Mouse (Mus musculus) hindbrain, postnatal 0 days (tissue): ENCODE measurements around the gene Ap3b1. TPM values are rescaled to one million over a fixed set of nuclear protein-coding genes. Genes with fewer than 3 reads are reported as not detected.

Experiments used
- ATAC-seq: fragments of 200-750 bp; cut with Nextera tagmentation; 2 replicates; pipeline ENCODE4 v1.8.0; 2017; ENCODE audit warnings: mild to moderate bottlenecking, moderate TSS enrichment, moderate library complexity
- DNase-seq: peaks from one replicate; pipeline ENCODE4 v3.0.0-alpha.2; 2015; ENCODE audit warnings: low spot score
- H3K27ac ChIP-seq: fragments of 300-500 bp; sonication (generic); 2 replicates; pipeline ENCODE4 v1.5.1; 2014; ENCODE audit warnings: mild to moderate bottlenecking
- H3K27me3 ChIP-seq: fragments of 300-500 bp; sonication (generic); 2 replicates; pipeline ENCODE4 v1.6.1; 2014; ENCODE audit warnings: low read length, mixed read lengths; ENCODE audit not compliant: insufficient read depth
- H3K36me3 ChIP-seq: fragments of 300-500 bp; sonication (generic); 2 replicates; pipeline ENCODE4 v1.6.1; 2014; ENCODE audit warnings: low read length, mixed read lengths; ENCODE audit not compliant: insufficient read depth
- H3K4me1 ChIP-seq: fragments of 300-500 bp; sonication (generic); 2 replicates; pipeline ENCODE4 v1.6.1; 2014; ENCODE audit warnings: antibody characterized with exemption, low read length, mixed read lengths; ENCODE audit not compliant: insufficient read depth
- H3K4me2 ChIP-seq: fragments of 300-500 bp; sonication (generic); 2 replicates; pipeline ENCODE4 v1.6.1; 2014; ENCODE audit warnings: low read depth, mild to moderate bottlenecking, low read length, moderate library complexity, mixed read lengths
- H3K4me3 ChIP-seq: fragments of 300-500 bp; sonication (generic); 2 replicates; pipeline ENCODE4 v1.5.1; 2014; ENCODE audit warnings: low read length
- H3K9ac ChIP-seq: fragments of 300-500 bp; sonication (generic); replicated peaks from 2 replicates; pipeline ENCODE4 v1.6.1; 2014; ENCODE audit warnings: mild to moderate bottlenecking, low read length, moderate library complexity, mixed read lengths
- H3K9me3 ChIP-seq: fragments of 300-500 bp; sonication (generic); 2 replicates; pipeline ENCODE4 v1.6.1; 2016; ENCODE audit warnings: low read length, mixed read lengths
- CTCF ChIP-seq: IDR thresholded peaks from 2 replicates; pipeline ENCODE4 v1.5.1; 2016; ENCODE audit warnings: antibody characterized with exemption, control low read depth, low read depth
- WGBS: fragments of 180-500 bp; shearing (Covaris S2); extraction: QIAGEN DNeasy Blood & Tissue Kit; methylation state at CpG from one replicate; pipeline ENCODE4 v1.1.7; 2014; 5-methylcytosine and 5-hydroxymethylcytosine counted together
- polyA plus RNA-seq: library from polyadenylated mRNA; unstranded; fragments of >200 nt; fragmentation: Nextera tagmentation; extraction: Ambion mirVana; gene quantifications from 2 replicates; pipeline ENCODE4 v1.2.1, GENCODE M21; 2015
- total RNA-seq: library from RNA; depleted of rRNA; stranded (reverse); fragments of >200 nt; gene quantifications from 2 replicates; pipeline ENCODE4 v1.2.3, GENCODE M21; 2014

Gene Ap3b1
- total and polyA plus RNA-seq, 2 experiments from 2014 or later, result 16.9 to 23.4 TPM

- Histone ChIP-seq H3K4me2 (no peak overlapping the region), H3K4me1 (no peaks in the 10 kb centered on the region), H3K36me3 (no peaks in the 10 kb centered on the region), H3K9ac (no peak overlapping the region), H3K4me3 (no peak overlapping the region), H3K27me3 (no peaks in the 10 kb centered on the region), H3K9me3 (no peaks in the 10 kb centered on the region), H3K27ac (no peak overlapping the region)
- no peak for TF ChIP-seq CTCF
- DNase-seq, result no peak
- 64% methylated on average over 2 of the region's 2 CpGs for WGBS
- no peak for ATAC-seq
Observed at GRCm38 (mm10) chr13:94389541-94389940, 30.8 kb downstream of the Ap3b1 start.

- H3K4me2 ChIP-seq, result no peak overlapping the region
- no peak overlapping the region for H3K27ac ChIP-seq
- H3K9me3 ChIP-seq, result no peaks in the 10 kb centered on the region
- TF ChIP-seq CTCF, result no peak
- no peak overlapping the region for H3K4me3 ChIP-seq
- 90% methylated on average over 5 of the region's 5 CpGs for WGBS
- 0 out of 2 replicates have a peak, but pooled peaks cover 3% of the 10 kb centered on the region for H3K36me3 ChIP-seq
- DNase-seq (no peak), ATAC-seq (no peak)
- H3K4me1 ChIP-seq, result no peaks in the 10 kb centered on the region
- H3K27me3 ChIP-seq, result no peaks in the 10 kb centered on the region
- no peak overlapping the region for H3K9ac ChIP-seq
Observed at GRCm38 (mm10) chr13:94392282-94392681, 33.5 kb downstream of the Ap3b1 start.

- Histone ChIP-seq H3K9me3 (no peaks in the 10 kb centered on the region), H3K4me2 (no peak overlapping the region), H3K27me3 (no peaks in the 10 kb centered on the region), H3K27ac (no peak overlapping the region), H3K4me3 (no peak overlapping the region), H3K4me1 (0 out of 2 replicates have a peak, but pooled peaks cover 5% of the 10 kb centered on the region), H3K36me3 (0 out of 2 replicates have a peak, but pooled peaks cover 3% of the 10 kb centered on the region), H3K9ac (no peak overlapping the region)
- no peak for ATAC-seq
- no peak for DNase-seq
- 84% methylated on average over 9 of the region's 9 CpGs for WGBS
- TF ChIP-seq CTCF, result no peak
Observed at GRCm38 (mm10) chr13:94394486-94394885, 35.7 kb downstream of the Ap3b1 start.

- 49% methylated on average over 8 of the region's 8 CpGs for WGBS
- H3K9ac ChIP-seq, result no peak overlapping the region
- H3K36me3 ChIP-seq, result 0 out of 2 replicates have a peak, but pooled peaks cover 3% of the 10 kb centered on the region
- no peaks in the 10 kb centered on the region for H3K27me3 ChIP-seq
- no peak overlapping the region for H3K4me3 ChIP-seq
- no peak for DNase-seq
- ATAC-seq, result peak; percentile 59; the same call in 1 of the 2 replicates
- no peak overlapping the region for H3K27ac ChIP-seq
- 0 out of 2 replicates have a peak, but pooled peaks cover 5% of the 10 kb centered on the region for H3K4me1 ChIP-seq
- no peaks in the 10 kb centered on the region for H3K9me3 ChIP-seq
- TF ChIP-seq CTCF, result no peak
- no peak overlapping the region for H3K4me2 ChIP-seq
Observed at GRCm38 (mm10) chr13:94395763-94396162, 37.0 kb downstream of the Ap3b1 start.

GRCm38 (mm10) chr13:94396392-94396920 is 37.7 kb downstream of the Ap3b1 start:
- Histone ChIP-seq H3K9me3 (no peaks in the 10 kb centered on the region), H3K27ac (no peak overlapping the region), H3K4me3 (no peak overlapping the region), H3K4me1 (0 out of 2 replicates have a peak, but pooled peaks cover 5% of the 10 kb centered on the region), H3K27me3 (no peaks in the 10 kb centered on the region), H3K9ac (no peak overlapping the region), H3K36me3 (0 out of 2 replicates have a peak, but pooled peaks cover 3% of the 10 kb centered on the region), H3K4me2 (no peak overlapping the region)
- WGBS, result 70% methylated on average over 10 of the region's 10 CpGs
- ATAC-seq (no peak), DNase-seq (no peak)
- TF ChIP-seq CTCF, result no peak

- H3K27me3 ChIP-seq, result no peaks in the 10 kb centered on the region
- ATAC-seq (no peak), DNase-seq (peak; percentile 31)
- 0 out of 2 replicates have a peak, but pooled peaks cover 5% of the 10 kb centered on the region for H3K4me1 ChIP-seq
- H3K9me3 ChIP-seq, result no peaks in the 10 kb centered on the region
- no peak overlapping the region for H3K4me2 ChIP-seq
- 0 out of 2 replicates have a peak, but pooled peaks cover 3% of the 10 kb centered on the region for H3K36me3 ChIP-seq
- TF ChIP-seq CTCF, result no peak
- no peak overlapping the region for H3K4me3 ChIP-seq
- H3K27ac ChIP-seq, result no peak overlapping the region
- no peak overlapping the region for H3K9ac ChIP-seq
- 65% methylated on average over 12 of the region's 12 CpGs for WGBS
Observed at GRCm38 (mm10) chr13:94398568-94399374, 40.0 kb downstream of the Ap3b1 start.

- H3K27ac ChIP-seq, result no peak overlapping the region
- H3K9me3 ChIP-seq, result no peaks in the 10 kb centered on the region
- ATAC-seq (no peak), DNase-seq (no peak)
- H3K9ac ChIP-seq, result no peak overlapping the region
- H3K36me3 ChIP-seq, result 0 out of 2 replicates have a peak, but pooled peaks cover 3% of the 10 kb centered on the region
- TF ChIP-seq CTCF, result no peak
- H3K4me2 ChIP-seq, result no peak overlapping the region
- H3K4me1 ChIP-seq, result 0 out of 2 replicates have a peak, but pooled peaks cover 5% of the 10 kb centered on the region
- WGBS, result 94% methylated on average over 8 of the region's 8 CpGs
- H3K27me3 ChIP-seq, result no peaks in the 10 kb centered on the region
- H3K4me3 ChIP-seq, result no peak overlapping the region
Observed at GRCm38 (mm10) chr13:94400465-94400864, 41.7 kb downstream of the Ap3b1 start.
